Mouse (Mus musculus) intestine, embryonic 14.5 days (tissue): ENCODE results near the gene Alkbh7. TPM values are rescaled to one million over a fixed set of nuclear protein-coding genes. Genes with fewer than 3 reads are reported as not detected.

Experiments used
- ATAC-seq: fragments of 200-750 bp; cut with Nextera tagmentation; replicated peaks from 2 replicates; pipeline ENCODE4 v1.8.0; 2017; ENCODE audit warnings: low read depth, moderate number of reproducible peaks, moderate TSS enrichment, moderate library complexity; ENCODE audit not compliant: low FRiP score, low TSS enrichment
- DNase-seq: peaks from one replicate; pipeline ENCODE4 v3.0.0-alpha.2; 2018; ENCODE audit warnings: low spot score
- H3K27ac ChIP-seq: fragments of 300-500 bp; sonication (generic); 2 replicates; pipeline ENCODE4 v1.5.1; 2014; ENCODE audit warnings: low read depth, mild to moderate bottlenecking, control low read depth
- H3K27me3 ChIP-seq: fragments of 300-500 bp; sonication (generic); replicated peaks from 2 replicates; pipeline ENCODE4 v1.6.1; 2014; ENCODE audit warnings: low read length, control low read depth; ENCODE audit not compliant: control insufficient read depth, insufficient read depth
- H3K36me3 ChIP-seq: fragments of 300-500 bp; sonication (generic); 2 replicates; pipeline ENCODE4 v1.6.1; 2014; ENCODE audit warnings: low read length, control low read depth; ENCODE audit not compliant: control insufficient read depth, insufficient read depth
- H3K4me1 ChIP-seq: fragments of 300-500 bp; sonication (generic); replicated peaks from 2 replicates; pipeline ENCODE4 v1.6.1; 2014; ENCODE audit warnings: low read length, control low read depth, mixed read lengths; ENCODE audit not compliant: control insufficient read depth, insufficient read depth
- H3K4me2 ChIP-seq: fragments of 300-500 bp; sonication (generic); 2 replicates; pipeline ENCODE4 v1.6.1; 2014; ENCODE audit warnings: low read length
- H3K4me3 ChIP-seq: fragments of 300-500 bp; sonication (generic); 2 replicates; pipeline ENCODE4 v1.5.1; 2014; ENCODE audit warnings: low read depth, low read length, control low read depth, mixed read lengths
- H3K9ac ChIP-seq: fragments of 300-500 bp; sonication (generic); 2 replicates; pipeline ENCODE4 v1.6.1; 2014; ENCODE audit warnings: mild to moderate bottlenecking, low read length
- H3K9me3 ChIP-seq: fragments of 300-500 bp; sonication (generic); 2 replicates; pipeline ENCODE4 v1.6.1; 2016; ENCODE audit warnings: low read length, control low read depth; ENCODE audit not compliant: control insufficient read depth
- WGBS: fragments of 180-500 bp; shearing (Covaris S2); extraction: QIAGEN DNeasy Blood & Tissue Kit; methylation state at CpG from one replicate; pipeline ENCODE4 v1.1.7; 2014; 5-methylcytosine and 5-hydroxymethylcytosine counted together
- polyA plus RNA-seq: library from polyadenylated mRNA; unstranded; fragments of >200 nt; fragmentation: Nextera tagmentation; extraction: Ambion mirVana; gene quantifications from 2 replicates; pipeline ENCODE4 v1.2.1, GENCODE M21; 2014

Alkbh7 gene
- polyA plus RNA-seq, 1 experiment from 2014 or later: 48.0 TPM

DNA sequence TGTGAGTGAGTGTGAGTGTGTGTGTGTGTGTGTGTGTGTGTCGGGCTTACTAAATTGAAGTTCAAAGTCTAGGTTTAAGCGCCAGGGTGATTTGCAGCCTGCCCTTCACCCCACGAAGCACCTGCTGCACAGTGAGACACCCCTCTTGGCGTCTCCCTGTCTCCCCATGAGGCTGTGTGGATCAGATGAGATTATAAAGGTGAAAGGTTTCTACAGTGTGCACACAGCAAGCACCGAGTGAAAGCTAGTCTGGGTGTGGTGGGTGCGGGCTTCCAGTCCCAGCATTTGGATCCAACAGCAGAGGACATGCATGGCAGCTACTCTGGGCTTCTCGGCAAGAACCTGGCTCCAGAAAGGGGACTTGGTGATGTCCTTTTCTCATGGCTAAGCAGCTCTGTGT lies 16.1 kb upstream of the Alkbh7 start:
- H3K9me3 ChIP-seq: no peaks in the 10 kb centered on the region
- H3K36me3 ChIP-seq: no peaks in the 10 kb centered on the region
- H3K4me3 ChIP-seq: no peak overlapping the region
- no peak overlapping the region for H3K27ac ChIP-seq
- ATAC-seq: peak; percentile 37; the same call in 1 of the 2 replicates
- no peak for DNase-seq
- WGBS: 61% methylated on average over 7 of the region's 7 CpGs
- H3K27me3 ChIP-seq: no peaks in the 10 kb centered on the region
- no peak overlapping the region for H3K4me2 ChIP-seq
- no peak overlapping the region for H3K9ac ChIP-seq
- H3K4me1 ChIP-seq: no peaks in the 10 kb centered on the region

DNA sequence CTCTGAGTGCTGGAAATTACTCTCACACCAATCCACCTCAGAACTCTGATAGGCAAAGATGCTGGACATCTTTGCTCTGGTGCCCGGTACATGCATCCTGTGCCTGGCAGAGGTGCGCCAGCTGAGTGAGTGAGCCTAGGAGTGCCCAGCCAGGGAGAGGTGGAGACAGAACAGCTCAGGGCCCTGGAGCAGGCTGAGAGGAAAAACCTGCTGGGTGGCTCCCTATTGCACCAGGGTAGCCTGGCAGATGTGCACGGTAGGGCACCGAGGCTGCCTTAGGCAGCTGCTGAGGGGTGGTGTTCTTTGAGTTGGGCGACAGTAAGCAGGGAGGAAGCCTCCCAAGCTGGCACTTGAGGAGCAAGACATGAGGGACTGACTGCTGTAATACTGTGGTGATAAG lies 15.1 kb upstream of the Alkbh7 start, which contains the start of gene Acer1:
TSS of gene Acer1 (minus strand) at position 114 of the 400 bp plus-strand sequence.
- Histone ChIP-seq H3K36me3 (no peaks in the 10 kb centered on the region), H3K4me3 (no peak within 1 kb of the TSS), H3K9ac (no peak within 1 kb of the TSS), H3K27ac (no peak within 1 kb of the TSS), H3K4me1 (no peaks in the 10 kb centered on the region), H3K9me3 (no peaks in the 10 kb centered on the region), H3K27me3 (no peaks in the 10 kb centered on the region), H3K4me2 (no peak within 1 kb of the TSS)
- 77% methylated on average over 5 of the region's 5 CpGs for WGBS
- DNase-seq (no peak), ATAC-seq (no peak)

DNA sequence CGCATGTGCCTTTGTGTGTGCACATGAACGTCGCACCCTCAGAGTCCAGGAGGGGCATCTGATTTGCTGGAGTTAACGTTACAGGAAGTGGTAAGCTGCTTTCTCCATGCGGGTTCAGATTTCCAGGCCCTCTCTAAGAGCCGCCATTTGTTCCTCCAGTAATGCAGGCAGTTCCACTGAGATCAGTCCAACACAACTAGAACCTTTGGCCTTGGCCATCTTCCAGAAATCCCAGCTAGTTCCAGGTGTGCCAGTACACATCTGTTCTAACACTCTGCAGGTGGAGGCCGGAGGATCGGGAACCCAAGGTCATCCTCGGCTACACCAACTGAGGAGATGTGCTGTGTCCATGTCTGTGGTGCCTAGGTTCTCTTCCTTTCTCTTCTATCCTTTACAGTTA lies 12.3 kb upstream of the Alkbh7 start:
- no peak for ATAC-seq
- H3K4me3 ChIP-seq: no peak overlapping the region
- no peaks in the 10 kb centered on the region for H3K36me3 ChIP-seq
- no peak for DNase-seq
- H3K9ac ChIP-seq: no peak overlapping the region
- no peak overlapping the region for H3K4me2 ChIP-seq
- WGBS: 78% methylated on average over 9 of the region's 9 CpGs
- no peaks in the 10 kb centered on the region for H3K9me3 ChIP-seq
- H3K27ac ChIP-seq: no peak overlapping the region
- no peaks in the 10 kb centered on the region for H3K27me3 ChIP-seq
- no peaks in the 10 kb centered on the region for H3K4me1 ChIP-seq

- Histone ChIP-seq H3K9ac (no peak overlapping the region), H3K36me3 (no peaks in the 10 kb centered on the region), H3K27me3 (no peaks in the 10 kb centered on the region), H3K4me2 (no peak overlapping the region), H3K9me3 (no peaks in the 10 kb centered on the region), H3K27ac (no peak overlapping the region), H3K4me1 (no peaks in the 10 kb centered on the region), H3K4me3 (no peak overlapping the region)
- no peak for DNase-seq
- no peak for ATAC-seq
- WGBS: 80% methylated on average over 3 of the region's 3 CpGs
Observed at GRCm38 (mm10) chr17:56985656-56986055, 11.5 kb upstream of the Alkbh7 start.

DNA sequence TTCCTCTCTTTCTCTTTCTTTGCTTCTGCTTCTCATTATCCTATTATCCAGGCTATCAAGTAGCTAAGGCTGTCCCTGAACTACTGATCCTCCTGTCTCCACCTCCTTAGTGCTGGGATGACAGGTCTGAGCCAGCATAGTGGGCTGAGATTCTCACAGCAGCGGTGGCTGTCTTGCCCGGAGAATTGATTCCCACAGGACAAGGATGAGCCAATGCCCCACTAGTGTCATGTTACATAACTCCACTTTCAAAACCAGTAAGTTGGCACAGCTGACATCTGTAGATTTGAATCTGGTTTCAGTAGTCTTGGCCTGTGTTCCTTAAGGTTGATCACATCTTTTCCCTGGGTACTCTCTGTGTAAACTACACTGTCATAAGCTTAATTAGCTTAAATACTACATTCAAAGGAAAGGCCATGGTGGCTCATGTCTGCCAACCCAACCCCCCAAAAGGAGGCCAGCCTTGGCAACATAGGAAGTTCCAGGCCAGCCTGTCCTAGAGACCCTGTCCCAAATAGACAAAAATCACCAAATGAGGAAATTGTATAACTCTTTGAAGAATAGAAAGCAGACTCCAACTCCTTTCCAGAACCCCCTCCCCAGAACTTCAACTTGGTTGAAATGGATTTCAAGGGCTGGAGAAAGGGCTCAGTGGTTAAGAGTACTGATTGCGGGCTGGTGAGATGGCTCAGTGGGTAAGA lies 10.9 kb upstream of the Alkbh7 start:
- Histone ChIP-seq H3K27me3 (no peaks in the 10 kb centered on the region), H3K27ac (no peak overlapping the region), H3K9me3 (no peaks in the 10 kb centered on the region), H3K4me3 (no peak overlapping the region), H3K9ac (no peak overlapping the region), H3K4me1 (peaks cover 6% of the 10 kb centered on the region), H3K36me3 (no peaks in the 10 kb centered on the region), H3K4me2 (no peak overlapping the region)
- DNase-seq (no peak), ATAC-seq (no peak)
- 87% methylated on average over 3 of the region's 3 CpGs for WGBS

DNA sequence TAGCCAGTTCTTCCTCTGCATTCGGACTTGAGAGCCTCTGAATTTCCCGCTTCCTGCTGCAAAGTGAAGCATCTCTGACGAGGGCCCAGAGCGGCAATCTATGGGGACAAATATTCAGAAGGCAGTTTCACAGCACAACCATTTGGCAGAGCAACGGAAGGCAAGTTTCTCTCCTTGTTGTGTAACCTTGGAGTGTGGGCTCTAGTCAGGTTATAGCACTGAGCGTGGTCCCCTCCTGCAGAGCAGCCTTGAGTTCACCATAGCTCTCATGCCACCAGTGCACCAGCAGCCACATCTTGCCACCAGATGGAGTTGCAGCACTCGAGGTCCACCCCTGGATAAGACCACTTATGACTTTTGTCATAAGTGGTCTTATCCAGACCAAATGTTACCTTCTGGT lies 8.7 kb upstream of the Alkbh7 start:
- Histone ChIP-seq H3K4me3 (no peak overlapping the region), H3K27ac (no peak overlapping the region), H3K9me3 (no peaks in the 10 kb centered on the region), H3K4me2 (no peak overlapping the region), H3K4me1 (peaks cover 6% of the 10 kb centered on the region), H3K36me3 (peaks cover 20% of the 10 kb centered on the region), H3K27me3 (no peaks in the 10 kb centered on the region), H3K9ac (no peak overlapping the region)
- ATAC-seq: no peak
- 82% methylated on average over 7 of the region's 7 CpGs for WGBS
- DNase-seq: no peak

DNA sequence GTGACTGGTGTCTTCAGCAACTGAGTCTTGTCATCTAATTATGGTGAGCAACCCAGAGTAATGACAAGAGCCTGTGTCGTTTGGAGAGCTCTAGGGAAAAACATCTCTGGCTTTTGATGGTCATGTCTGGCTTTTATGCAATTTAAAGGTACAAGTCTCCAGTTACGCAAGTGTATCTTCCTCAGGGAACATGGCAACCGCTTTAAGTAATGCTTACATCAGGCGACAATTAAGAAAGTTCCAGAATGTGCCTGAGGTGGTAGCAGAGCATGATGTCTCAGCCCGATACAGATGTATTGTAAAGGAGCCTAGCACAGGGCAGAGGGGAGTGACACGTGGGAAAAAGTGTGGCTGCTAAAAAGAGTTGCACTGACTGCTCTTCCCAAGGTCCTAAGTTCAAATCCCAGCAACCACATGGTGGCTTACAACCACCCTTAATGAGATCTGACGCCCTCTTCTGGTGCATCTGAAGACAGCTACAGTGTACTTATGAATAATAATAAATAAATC lies 8.2 kb upstream of the Alkbh7 start:
- no peaks in the 10 kb centered on the region for H3K9me3 ChIP-seq
- peak overlapping the region; percentile 83; the same call in 1 of the 2 replicates for H3K9ac ChIP-seq
- ATAC-seq (no peak), DNase-seq (no peak)
- H3K4me1 ChIP-seq: peaks cover 6% of the 10 kb centered on the region
- H3K27me3 ChIP-seq: no peaks in the 10 kb centered on the region
- 76% methylated on average over 7 of the region's 7 CpGs for WGBS
- H3K4me3 ChIP-seq: peak overlapping the region; percentile 93
- H3K27ac ChIP-seq: no peak overlapping the region
- H3K4me2 ChIP-seq: peak overlapping the region; percentile 76
- peaks cover 25% of the 10 kb centered on the region for H3K36me3 ChIP-seq

GRCm38 (mm10) chr17:56989467-56990114 lies 7.5 kb upstream of the Alkbh7 start:
- ATAC-seq (peak; percentile 90), DNase-seq (peak; percentile 65)
- Histone ChIP-seq H3K9ac (peak overlapping the region; percentile 83), H3K4me3 (peak overlapping the region; percentile 93), H3K27ac (peak overlapping the region; percentile 60; the same call in 1 of the 2 replicates), H3K4me2 (peak overlapping the region; percentile 76), H3K9me3 (no peaks in the 10 kb centered on the region), H3K36me3 (peaks cover 31% of the 10 kb centered on the region), H3K27me3 (no peaks in the 10 kb centered on the region), H3K4me1 (peaks cover 6% of the 10 kb centered on the region)
- 4% methylated on average over 25 of the region's 25 CpGs for WGBS
